Mouse (Mus musculus): ENCODE data around the gene 1500011B03Rik. TPM values are rescaled to one million over a fixed set of nuclear protein-coding genes. Genes with fewer than 3 reads are reported as not detected.
A peak's percentile ranks its signal among the peaks of the same experiment; 100 is the strongest.

Gene 1500011B03Rik
- polyA plus RNA-seq, 1 experiment from 2014 or later = 48.5 TPM

- H3K27me3 ChIP-seq (ENCODE audit: control insufficient read depth, insufficient read depth, low read length) = no peaks in the 10 kb centered on the region
- H3K4me2 ChIP-seq (ENCODE audit: low read depth, low read length) = no peak overlapping the region
- 0 out of 2 replicates have a peak, but pooled peaks cover 3% of the 10 kb centered on the region for H3K36me3 ChIP-seq (ENCODE audit: control insufficient read depth, insufficient read depth)
- no peak overlapping the region for H3K9ac ChIP-seq (ENCODE audit: low read length)
- WGBS = 74% methylated on average over 6 of the region's 6 CpGs
- peaks cover 2% of the 10 kb centered on the region; the same call in 1 of the 2 replicates for H3K9me3 ChIP-seq (replicated peaks; ENCODE audit: control insufficient read depth, low read length)
- peaks cover 3% of the 10 kb centered on the region; the same call in 1 of the 2 replicates for H3K4me1 ChIP-seq (ENCODE audit: control insufficient read depth, insufficient read depth, low read length)
- ATAC-seq (replicated peaks; ENCODE audit: extremely low read depth, insufficient read depth, low FRiP score) = no peak
- H3K4me3 ChIP-seq (ENCODE audit: low read length) = no peak overlapping the region
- no peak overlapping the region for H3K27ac ChIP-seq (ENCODE audit: low read length)
These were observed 6.7 kb downstream of the 1500011B03Rik start for GRCm38 (mm10) chr5:114816599-114816998.

- Histone ChIP-seq H3K4me3 (ENCODE audit: low read length) (peak overlapping the region; percentile 99), H3K36me3 (ENCODE audit: control insufficient read depth, insufficient read depth) (no peaks in the 10 kb centered on the region)
- under 1% methylated on average over 50 of the region's 50 CpGs for WGBS
These were observed 9.6 kb downstream of the 1500011B03Rik start for GRCm38 (mm10) chr5:114813525-114814181.

DNA sequence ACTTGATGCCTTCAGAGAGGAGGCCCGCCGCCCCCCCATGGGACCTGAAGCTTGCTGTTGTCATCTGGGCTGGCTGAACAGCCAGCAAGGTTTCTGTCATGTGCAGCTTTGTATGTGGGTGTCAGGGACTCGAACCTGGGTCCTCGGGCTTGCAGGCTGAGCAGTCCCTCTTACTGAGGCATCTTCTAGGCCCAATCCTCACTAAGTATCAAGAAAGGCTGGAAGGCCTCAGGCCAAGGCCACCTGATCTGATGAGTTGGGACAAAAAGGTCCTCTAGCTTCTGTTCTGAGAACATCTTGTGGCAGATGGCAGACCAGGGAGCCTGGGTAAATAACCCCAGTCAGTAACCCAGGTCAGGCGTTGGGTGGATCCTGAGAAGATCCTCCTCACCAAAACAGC, 13.4 kb downstream of the 1500011B03Rik start:
- no peaks in the 10 kb centered on the region for H3K27me3 ChIP-seq (ENCODE audit: control insufficient read depth, insufficient read depth, low read length)
- 83% methylated on average over 5 of the region's 5 CpGs for WGBS
- no peak overlapping the region for H3K9ac ChIP-seq (ENCODE audit: low read length)
- H3K27ac ChIP-seq (ENCODE audit: low read length) = no peak overlapping the region
- ATAC-seq (replicated peaks; ENCODE audit: extremely low read depth, insufficient read depth, low FRiP score) = no peak
- H3K4me2 ChIP-seq (ENCODE audit: low read depth, low read length) = no peak overlapping the region
- H3K9me3 ChIP-seq (replicated peaks; ENCODE audit: control insufficient read depth, low read length) = no peaks in the 10 kb centered on the region
- no peaks in the 10 kb centered on the region for H3K36me3 ChIP-seq (ENCODE audit: control insufficient read depth, insufficient read depth)
- no peak overlapping the region for H3K4me3 ChIP-seq (ENCODE audit: low read length)
- H3K4me1 ChIP-seq (ENCODE audit: control insufficient read depth, insufficient read depth, low read length) = peaks cover 29% of the 10 kb centered on the region

More at GRCm38 (mm10) chr5:114813525-114814181, 9.6 kb downstream of the 1500011B03Rik start:
- Histone ChIP-seq H3K4me1 (ENCODE audit: control insufficient read depth, insufficient read depth, low read length) (peaks cover 3% of the 10 kb centered on the region), H3K4me2 (ENCODE audit: low read depth, low read length) (peak overlapping the region; percentile 76), H3K27me3 (ENCODE audit: control insufficient read depth, insufficient read depth, low read length) (no peaks in the 10 kb centered on the region), H3K27ac (ENCODE audit: low read length) (peak overlapping the region; percentile 79), H3K9ac (ENCODE audit: low read length) (peak overlapping the region; percentile 90), H3K9me3 (replicated peaks; ENCODE audit: control insufficient read depth, low read length) (no peaks in the 10 kb centered on the region)
- ATAC-seq (replicated peaks; ENCODE audit: extremely low read depth, insufficient read depth, low FRiP score) = peak; percentile 90

- no peak overlapping the region for H3K9ac ChIP-seq (ENCODE audit: low read length)
- H3K4me3 ChIP-seq (ENCODE audit: low read length) = no peak overlapping the region
These were observed 14.0 kb downstream of the 1500011B03Rik start for GRCm38 (mm10) chr5:114809181-114809756.

GRCm38 (mm10) chr5:114808385-114808784, 14.9 kb downstream of the 1500011B03Rik start:
- Histone ChIP-seq H3K4me3 (ENCODE audit: low read length) (no peak overlapping the region), H3K36me3 (ENCODE audit: control insufficient read depth, insufficient read depth) (peaks cover 13% of the 10 kb centered on the region), H3K27me3 (ENCODE audit: control insufficient read depth, insufficient read depth, low read length) (no peaks in the 10 kb centered on the region), H3K4me2 (ENCODE audit: low read depth, low read length) (no peak overlapping the region), H3K9me3 (replicated peaks; ENCODE audit: control insufficient read depth, low read length) (no peaks in the 10 kb centered on the region), H3K27ac (ENCODE audit: low read length) (no peak overlapping the region; the same call in 1 of the 2 replicates), H3K4me1 (ENCODE audit: control insufficient read depth, insufficient read depth, low read length) (peaks cover 29% of the 10 kb centered on the region), H3K9ac (ENCODE audit: low read length) (no peak overlapping the region)
- 74% methylated on average over 8 of the region's 8 CpGs for WGBS
- no peak for ATAC-seq (replicated peaks; ENCODE audit: extremely low read depth, insufficient read depth, low FRiP score)

More at GRCm38 (mm10) chr5:114809181-114809756, 14.0 kb downstream of the 1500011B03Rik start:
- Histone ChIP-seq H3K4me1 (ENCODE audit: control insufficient read depth, insufficient read depth, low read length) (peaks cover 29% of the 10 kb centered on the region), H3K4me2 (ENCODE audit: low read depth, low read length) (no peak overlapping the region), H3K9me3 (replicated peaks; ENCODE audit: control insufficient read depth, low read length) (no peaks in the 10 kb centered on the region), H3K36me3 (ENCODE audit: control insufficient read depth, insufficient read depth) (peaks cover 4% of the 10 kb centered on the region), H3K27me3 (ENCODE audit: control insufficient read depth, insufficient read depth, low read length) (no peaks in the 10 kb centered on the region), H3K27ac (ENCODE audit: low read length) (no peak overlapping the region)
- no peak for ATAC-seq (replicated peaks; ENCODE audit: extremely low read depth, insufficient read depth, low FRiP score)
- WGBS = 78% methylated on average over 10 of the region's 10 CpGs

- H3K4me3 ChIP-seq (ENCODE audit: low read length) = no peak overlapping the region
- H3K4me2 ChIP-seq (ENCODE audit: low read depth, low read length) = peak overlapping the region; percentile 2; the same call in 1 of the 2 replicates
- no peak for ATAC-seq (replicated peaks; ENCODE audit: extremely low read depth, insufficient read depth, low FRiP score)
- peak overlapping the region; percentile 84 for H3K27ac ChIP-seq (ENCODE audit: low read length)
- WGBS = 66% methylated on average over 6 of the region's 6 CpGs
- no peak overlapping the region; the same call in 1 of the 2 replicates for H3K9ac ChIP-seq (ENCODE audit: low read length)
- H3K4me1 ChIP-seq (ENCODE audit: control insufficient read depth, insufficient read depth, low read length) = peaks cover 28% of the 10 kb centered on the region
- H3K27me3 ChIP-seq (ENCODE audit: control insufficient read depth, insufficient read depth, low read length) = no peaks in the 10 kb centered on the region
- H3K9me3 ChIP-seq (replicated peaks; ENCODE audit: control insufficient read depth, low read length) = no peaks in the 10 kb centered on the region
- peaks cover 16% of the 10 kb centered on the region for H3K36me3 ChIP-seq (ENCODE audit: control insufficient read depth, insufficient read depth)
These were observed 15.4 kb downstream of the 1500011B03Rik start for GRCm38 (mm10) chr5:114807893-114808292.

- H3K27ac ChIP-seq (ENCODE audit: low read length) = peak overlapping the region; percentile 84
- H3K36me3 ChIP-seq (ENCODE audit: control insufficient read depth, insufficient read depth) = peaks cover 20% of the 10 kb centered on the region
- peak overlapping the region; percentile 16; the same call in 1 of the 2 replicates for H3K4me3 ChIP-seq (ENCODE audit: low read length)
- H3K9ac ChIP-seq (ENCODE audit: low read length) = peak overlapping the region; percentile 8
- H3K27me3 ChIP-seq (ENCODE audit: control insufficient read depth, insufficient read depth, low read length) = no peaks in the 10 kb centered on the region
- ATAC-seq (replicated peaks; ENCODE audit: extremely low read depth, insufficient read depth, low FRiP score) = peak; percentile 78
- 15% methylated on average over 8 of the region's 8 CpGs for WGBS
- H3K9me3 ChIP-seq (replicated peaks; ENCODE audit: control insufficient read depth, low read length) = no peaks in the 10 kb centered on the region
- peaks cover 26% of the 10 kb centered on the region for H3K4me1 ChIP-seq (ENCODE audit: control insufficient read depth, insufficient read depth, low read length)
- peak overlapping the region; percentile 52 for H3K4me2 ChIP-seq (ENCODE audit: low read depth, low read length)
These were observed 15.8 kb downstream of the 1500011B03Rik start for GRCm38 (mm10) chr5:114807468-114807867.

DNA sequence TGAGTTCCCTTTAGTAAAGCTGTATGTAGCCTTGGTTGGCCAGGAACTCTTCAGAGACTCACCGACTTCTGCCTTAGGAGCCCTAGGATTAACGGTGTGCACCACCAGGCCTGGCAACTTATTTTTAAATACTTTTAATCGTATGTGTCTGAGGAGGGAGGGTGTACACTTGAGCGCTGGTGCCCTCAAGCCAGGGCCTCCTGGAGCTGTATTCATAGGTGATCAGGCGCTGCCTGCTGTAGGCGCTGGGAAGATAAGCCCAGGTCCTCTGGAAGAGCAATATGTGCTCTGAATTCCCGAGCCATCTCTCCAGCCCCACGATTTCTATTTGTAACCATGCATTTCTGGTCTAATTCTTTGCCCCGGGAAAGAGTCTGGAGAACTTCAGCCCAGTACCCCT, 16.2 kb downstream of the 1500011B03Rik start:
- peaks cover 20% of the 10 kb centered on the region for H3K36me3 ChIP-seq (ENCODE audit: control insufficient read depth, insufficient read depth)
- peak; percentile 59 for ATAC-seq (replicated peaks; ENCODE audit: extremely low read depth, insufficient read depth, low FRiP score)
- H3K4me3 ChIP-seq (ENCODE audit: low read length) = peak overlapping the region; percentile 16; the same call in 1 of the 2 replicates
- WGBS = 27% methylated on average over 9 of the region's 9 CpGs
- H3K27me3 ChIP-seq (ENCODE audit: control insufficient read depth, insufficient read depth, low read length) = no peaks in the 10 kb centered on the region
- H3K9ac ChIP-seq (ENCODE audit: low read length) = peak overlapping the region; percentile 44
- peak overlapping the region; percentile 52 for H3K4me2 ChIP-seq (ENCODE audit: low read depth, low read length)
- H3K9me3 ChIP-seq (replicated peaks; ENCODE audit: control insufficient read depth, low read length) = no peaks in the 10 kb centered on the region
- H3K4me1 ChIP-seq (ENCODE audit: control insufficient read depth, insufficient read depth, low read length) = peaks cover 26% of the 10 kb centered on the region
- H3K27ac ChIP-seq (ENCODE audit: low read length) = peak overlapping the region; percentile 84

GRCm38 (mm10) chr5:114806636-114807035, 16.6 kb downstream of the 1500011B03Rik start:
- H3K4me2 ChIP-seq (ENCODE audit: low read depth, low read length) = peak overlapping the region; percentile 38; the same call in 1 of the 2 replicates
- H3K27me3 ChIP-seq (ENCODE audit: control insufficient read depth, insufficient read depth, low read length) = no peaks in the 10 kb centered on the region
- 0 out of 2 replicates have a peak, but pooled peaks have one; percentile 23 for ATAC-seq (replicated peaks; ENCODE audit: extremely low read depth, insufficient read depth, low FRiP score)
- no peaks in the 10 kb centered on the region for H3K9me3 ChIP-seq (replicated peaks; ENCODE audit: control insufficient read depth, low read length)
- H3K4me3 ChIP-seq (ENCODE audit: low read length) = no peak overlapping the region
- peak overlapping the region; percentile 44; the same call in 1 of the 2 replicates for H3K9ac ChIP-seq (ENCODE audit: low read length)
- peak overlapping the region; percentile 84 for H3K27ac ChIP-seq (ENCODE audit: low read length)
- 76% methylated on average over 8 of the region's 8 CpGs for WGBS
- H3K4me1 ChIP-seq (ENCODE audit: control insufficient read depth, insufficient read depth, low read length) = peaks cover 26% of the 10 kb centered on the region
- peaks cover 24% of the 10 kb centered on the region for H3K36me3 ChIP-seq (ENCODE audit: control insufficient read depth, insufficient read depth)
